Mouse (Mus musculus): ENCODE results near the gene Polr3h. TPM values are rescaled to one million over a fixed set of nuclear protein-coding genes. Genes with fewer than 3 reads are reported as not detected.

Polr3h gene
- polyA plus RNA-seq, 1 experiment from 2014 or later, result 128 TPM

DNA sequence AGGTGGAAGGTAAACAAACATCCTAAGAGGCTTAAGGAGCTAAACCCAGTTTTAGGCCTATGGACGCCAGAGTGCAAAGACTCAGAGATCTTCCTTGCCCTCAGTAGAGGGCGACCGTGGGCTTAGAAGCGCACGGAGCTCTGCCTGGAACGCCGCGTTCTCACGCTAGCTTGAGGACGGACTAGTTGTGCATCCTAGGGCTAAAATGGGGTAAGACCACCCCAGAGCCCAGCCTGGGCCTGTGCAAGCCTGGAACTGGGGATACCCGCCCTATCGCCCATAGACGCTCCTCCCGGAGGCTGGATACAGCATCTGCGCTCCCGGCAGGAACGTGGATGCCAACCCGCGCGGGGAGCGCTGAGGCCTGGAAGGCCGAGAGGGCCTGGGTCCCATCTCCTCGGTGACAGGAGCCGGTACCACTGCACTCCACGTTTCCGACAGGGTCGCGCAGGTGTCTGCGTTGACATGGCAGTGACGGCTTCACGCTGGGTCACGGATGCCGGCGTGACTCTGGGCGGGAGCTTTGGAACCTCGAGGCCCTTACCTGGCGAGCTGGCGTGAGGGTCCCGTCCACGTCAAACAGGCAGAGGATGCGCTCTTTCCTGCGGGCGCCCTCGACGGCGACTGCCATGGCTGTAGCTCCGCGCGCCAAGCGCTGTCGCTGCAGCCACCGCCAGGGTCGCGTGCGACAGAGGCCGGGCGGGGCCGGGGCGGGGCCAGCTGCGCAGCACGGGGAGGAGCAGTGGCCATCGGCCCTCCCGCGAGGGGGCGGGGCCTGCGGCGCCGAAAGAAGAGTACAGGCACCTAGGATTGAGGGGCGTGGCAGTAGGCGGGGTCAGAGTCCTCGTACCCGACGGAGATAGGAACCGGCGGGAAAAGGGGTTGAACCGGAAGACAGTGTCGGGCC is 34.4 kb upstream of the Polr3h start, which contains the start of gene Pmm1:
TSS of gene Pmm1 (minus strand) at position 760 of the 907 bp plus-strand sequence.
- peak; percentile 98 for ATAC-seq (ENCODE audit: extremely low read depth, insufficient number of reproducible peaks, low FRiP score, low TSS enrichment)
- Histone ChIP-seq H3K4me1 (peaks cover 16% of the 10 kb centered on the region; the same call in 1 of the 2 replicates), H3K9me3 (no peaks in the 10 kb centered on the region), H3K36me3 (peaks cover 7% of the 10 kb centered on the region; the same call in 1 of the 2 replicates), H3K4me2 (peak within 1 kb of the TSS; percentile 98), H3K9ac (peak within 1 kb of the TSS; percentile 85), H3K27ac (replicated peaks) (peak within 1 kb of the TSS; percentile 81), H3K27me3 (replicated peaks) (no peaks in the 10 kb centered on the region), H3K4me3 (peak within 1 kb of the TSS; percentile 66)
- under 1% methylated on average over 72 of the region's 77 CpGs for WGBS

GRCm38 (mm10) chr15:81958906-81959305 is 32.9 kb upstream of the Polr3h start:
- Histone ChIP-seq H3K36me3 (peaks cover 22% of the 10 kb centered on the region), H3K27me3 (replicated peaks) (no peaks in the 10 kb centered on the region), H3K9ac (0 out of 2 replicates have a peak overlapping the region, but pooled peaks have one; percentile 4), H3K27ac (replicated peaks) (no peak overlapping the region), H3K4me1 (peaks cover 16% of the 10 kb centered on the region; the same call in 1 of the 2 replicates), H3K9me3 (no peaks in the 10 kb centered on the region), H3K4me3 (no peak overlapping the region), H3K4me2 (no peak overlapping the region)
- 56% methylated on average over 3 of the region's 3 CpGs for WGBS
- ATAC-seq (ENCODE audit: extremely low read depth, insufficient number of reproducible peaks, low FRiP score, low TSS enrichment), result no peak

GRCm38 (mm10) chr15:81957598-81957997 is 31.6 kb upstream of the Polr3h start:
- ATAC-seq (ENCODE audit: extremely low read depth, insufficient number of reproducible peaks, low FRiP score, low TSS enrichment), result no peak
- no peak overlapping the region for H3K9ac ChIP-seq
- H3K9me3 ChIP-seq, result no peaks in the 10 kb centered on the region
- no peak overlapping the region for H3K27ac ChIP-seq (replicated peaks)
- H3K4me3 ChIP-seq, result no peak overlapping the region
- peaks cover 16% of the 10 kb centered on the region; the same call in 1 of the 2 replicates for H3K4me1 ChIP-seq
- 82% methylated on average over 11 of the region's 11 CpGs for WGBS
- H3K36me3 ChIP-seq, result peaks cover 24% of the 10 kb centered on the region
- H3K27me3 ChIP-seq (replicated peaks), result no peaks in the 10 kb centered on the region
- H3K4me2 ChIP-seq, result no peak overlapping the region

- 66% methylated on average over 8 of the region's 8 CpGs for WGBS
- H3K9me3 ChIP-seq, result no peaks in the 10 kb centered on the region
- no peak overlapping the region for H3K9ac ChIP-seq
- H3K36me3 ChIP-seq, result peaks cover 35% of the 10 kb centered on the region
- H3K4me1 ChIP-seq, result peaks cover 16% of the 10 kb centered on the region; the same call in 1 of the 2 replicates
- H3K4me2 ChIP-seq, result no peak overlapping the region
- H3K27ac ChIP-seq (replicated peaks), result no peak overlapping the region
- H3K4me3 ChIP-seq, result no peak overlapping the region
- no peak for ATAC-seq (ENCODE audit: extremely low read depth, insufficient number of reproducible peaks, low FRiP score, low TSS enrichment)
- no peaks in the 10 kb centered on the region for H3K27me3 ChIP-seq (replicated peaks)
These were observed 30.4 kb upstream of the Polr3h start for GRCm38 (mm10) chr15:81956457-81956856.

GRCm38 (mm10) chr15:81955414-81955813 is 29.4 kb upstream of the Polr3h start:
- Histone ChIP-seq H3K36me3 (peaks cover 38% of the 10 kb centered on the region), H3K9me3 (no peaks in the 10 kb centered on the region), H3K4me2 (no peak overlapping the region), H3K27me3 (replicated peaks) (no peaks in the 10 kb centered on the region), H3K27ac (replicated peaks) (no peak overlapping the region), H3K9ac (no peak overlapping the region), H3K4me3 (no peak overlapping the region), H3K4me1 (peaks cover 14% of the 10 kb centered on the region; the same call in 1 of the 2 replicates)
- whole genome bisulfite sequencing, result 89% methylated on average over 15 of the region's 15 CpGs
- ATAC-seq (ENCODE audit: extremely low read depth, insufficient number of reproducible peaks, low FRiP score, low TSS enrichment), result no peak

- no peaks in the 10 kb centered on the region for H3K9me3 ChIP-seq
- ATAC-seq (ENCODE audit: extremely low read depth, insufficient number of reproducible peaks, low FRiP score, low TSS enrichment), result no peak
- H3K9ac ChIP-seq, result no peak overlapping the region
These were observed 28.7 kb upstream of the Polr3h start for GRCm38 (mm10) chr15:81954716-81955115.

GRCm38 (mm10) chr15:81954151-81954583 is 28.1 kb upstream of the Polr3h start:
- no peaks in the 10 kb centered on the region for H3K27me3 ChIP-seq (replicated peaks)
- no peak overlapping the region for H3K27ac ChIP-seq (replicated peaks)
- peaks cover 38% of the 10 kb centered on the region for H3K36me3 ChIP-seq

More at GRCm38 (mm10) chr15:81954716-81955115, 28.7 kb upstream of the Polr3h start:
- peaks cover 38% of the 10 kb centered on the region for H3K36me3 ChIP-seq
- H3K4me1 ChIP-seq, result peaks cover 9% of the 10 kb centered on the region; the same call in 1 of the 2 replicates
- H3K27ac ChIP-seq (replicated peaks), result no peak overlapping the region
- no peak overlapping the region for H3K4me3 ChIP-seq
- H3K4me2 ChIP-seq, result no peak overlapping the region
- WGBS, result 89% methylated on average over 6 of the region's 6 CpGs
- no peaks in the 10 kb centered on the region for H3K27me3 ChIP-seq (replicated peaks)

DNA sequence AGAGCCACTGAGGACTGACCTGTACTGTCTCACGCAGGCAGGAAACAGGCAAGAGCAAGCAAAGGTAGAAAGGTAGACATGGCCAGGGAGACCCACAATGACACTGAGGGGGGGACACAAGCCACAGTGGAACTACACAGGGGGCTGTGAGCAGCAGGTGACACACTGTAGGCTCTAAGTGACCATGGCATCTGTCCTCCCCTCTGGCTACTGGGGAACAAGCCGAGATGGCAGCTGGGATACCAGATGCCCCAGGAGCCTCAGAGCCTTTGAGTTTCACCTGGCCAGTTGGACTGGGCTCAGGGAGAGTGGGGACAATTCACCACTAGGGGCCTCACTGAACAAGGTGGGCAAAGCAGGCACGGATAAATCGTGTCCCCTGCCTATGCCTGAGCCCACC is 26.3 kb upstream of the Polr3h start:
- Histone ChIP-seq H3K4me1 (0 out of 2 replicates have a peak, but pooled peaks cover 4% of the 10 kb centered on the region), H3K4me3 (no peak overlapping the region), H3K27me3 (replicated peaks) (no peaks in the 10 kb centered on the region), H3K9ac (no peak overlapping the region), H3K27ac (replicated peaks) (no peak overlapping the region), H3K36me3 (peaks cover 40% of the 10 kb centered on the region), H3K9me3 (no peaks in the 10 kb centered on the region), H3K4me2 (no peak overlapping the region)
- no peak for ATAC-seq (ENCODE audit: extremely low read depth, insufficient number of reproducible peaks, low FRiP score, low TSS enrichment)
- 75% methylated on average over 4 of the region's 4 CpGs for WGBS

More at GRCm38 (mm10) chr15:81954151-81954583, 28.1 kb upstream of the Polr3h start:
- Histone ChIP-seq H3K9me3 (no peaks in the 10 kb centered on the region), H3K4me3 (no peak overlapping the region), H3K9ac (no peak overlapping the region), H3K4me2 (no peak overlapping the region), H3K4me1 (0 out of 2 replicates have a peak, but pooled peaks cover 5% of the 10 kb centered on the region)
- 93% methylated on average over 9 of the region's 9 CpGs for WGBS
- ATAC-seq (ENCODE audit: extremely low read depth, insufficient number of reproducible peaks, low FRiP score, low TSS enrichment), result no peak

- Histone ChIP-seq H3K27ac (replicated peaks) (no peak overlapping the region), H3K4me3 (no peak overlapping the region), H3K9me3 (no peaks in the 10 kb centered on the region), H3K36me3 (peaks cover 42% of the 10 kb centered on the region), H3K4me1 (0 out of 2 replicates have a peak, but pooled peaks cover 4% of the 10 kb centered on the region), H3K27me3 (replicated peaks) (no peaks in the 10 kb centered on the region), H3K4me2 (no peak overlapping the region), H3K9ac (no peak overlapping the region)
- 81% methylated on average over 9 of the region's 9 CpGs for WGBS
- no peak for ATAC-seq (ENCODE audit: extremely low read depth, insufficient number of reproducible peaks, low FRiP score, low TSS enrichment)
These were observed 25.1 kb upstream of the Polr3h start for GRCm38 (mm10) chr15:81951159-81951558.

- WGBS, result 73% methylated on average over 5 of the region's 5 CpGs
- 0 out of 2 replicates have a peak, but pooled peaks cover 4% of the 10 kb centered on the region for H3K4me1 ChIP-seq
- no peak for ATAC-seq (ENCODE audit: extremely low read depth, insufficient number of reproducible peaks, low FRiP score, low TSS enrichment)
- H3K27me3 ChIP-seq (replicated peaks), result no peaks in the 10 kb centered on the region
- H3K36me3 ChIP-seq, result peaks cover 37% of the 10 kb centered on the region
- H3K9ac ChIP-seq, result no peak overlapping the region
- H3K27ac ChIP-seq (replicated peaks), result no peak overlapping the region
- H3K9me3 ChIP-seq, result no peaks in the 10 kb centered on the region
- H3K4me2 ChIP-seq, result no peak overlapping the region
- no peak overlapping the region for H3K4me3 ChIP-seq
These were observed 24.7 kb upstream of the Polr3h start for GRCm38 (mm10) chr15:81950716-81951115.

DNA sequence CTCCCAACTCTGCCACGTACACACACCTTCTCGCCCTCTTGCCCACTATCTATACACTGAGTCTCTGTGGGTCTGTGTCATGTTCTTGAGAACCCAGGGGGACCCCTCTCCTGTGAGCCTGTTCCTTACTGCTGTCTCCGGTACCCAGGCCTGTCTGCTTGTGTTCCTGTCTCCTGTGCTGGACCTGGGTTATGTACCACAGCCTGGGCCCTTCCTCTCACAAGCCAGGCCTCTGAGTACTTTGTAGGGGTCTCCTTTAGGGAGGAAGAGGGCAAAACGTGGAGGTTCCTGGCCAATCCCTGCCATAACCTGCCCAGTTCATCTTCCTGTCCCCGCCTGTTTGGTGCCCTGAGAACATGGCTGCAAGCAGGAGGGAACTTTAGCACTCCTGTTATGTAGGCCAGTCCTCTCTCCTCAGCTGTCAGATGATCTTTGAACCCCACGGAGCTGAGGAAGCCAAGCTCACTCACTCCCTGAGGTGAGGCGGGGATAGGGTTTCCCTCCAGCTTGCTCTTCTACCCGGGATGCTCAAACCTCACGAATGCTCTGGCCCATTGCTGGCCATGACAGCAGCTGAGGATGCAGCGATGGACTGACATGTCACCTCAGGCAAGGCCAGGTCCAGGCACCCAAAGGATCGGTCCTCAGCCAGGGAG is 23.6 kb upstream of the Polr3h start:
- 61% methylated on average over 11 of the region's 11 CpGs for WGBS
- 0 out of 2 replicates have a peak, but pooled peaks cover 4% of the 10 kb centered on the region for H3K4me1 ChIP-seq
- no peak overlapping the region for H3K27ac ChIP-seq (replicated peaks)
- H3K36me3 ChIP-seq, result peaks cover 27% of the 10 kb centered on the region
- H3K9ac ChIP-seq, result no peak overlapping the region
- no peak overlapping the region for H3K4me3 ChIP-seq
- ATAC-seq (ENCODE audit: extremely low read depth, insufficient number of reproducible peaks, low FRiP score, low TSS enrichment), result no peak
- no peaks in the 10 kb centered on the region for H3K9me3 ChIP-seq
- no peaks in the 10 kb centered on the region for H3K27me3 ChIP-seq (replicated peaks)
- H3K4me2 ChIP-seq, result no peak overlapping the region
